Mouse (Mus musculus) gonadal fat pad, adult 2 months (tissue): ENCODE results near the gene Ddx20. TPM values are rescaled to one million over a fixed set of nuclear protein-coding genes. Genes with fewer than 3 reads are reported as not detected.
"Not testable (repeated sequence)": the region's sequence is repeated elsewhere in the genome, so short reads cannot be mapped to it uniquely, and the experiment has no call there.

Experiments used
- DNase-seq: peaks from one replicate; pipeline ENCODE4 v3.0.0-alpha.2; 2012; ENCODE audit warnings: low read depth
- polyA plus RNA-seq: library from polyadenylated mRNA; depleted of rRNA; stranded (reverse); fragments of >200 nt; gene quantifications from 2 replicates; pipeline ENCODE4 v1.2.3, GENCODE M21; 2012

Ddx20 gene
- polyA plus RNA-seq, 1 experiment: 7.8 TPM

GRCm38 (mm10) chr3:105705061-105705549 is 17.7 kb upstream of the Ddx20 start:
- DNase-seq: no peak

GRCm38 (mm10) chr3:105704031-105705008 is 16.9 kb upstream of the Ddx20 start, which contains the start of gene Inka2:
Inka2 (plus strand) TSS chr3:105704599.
- DNase-seq: no peak

- no peak for DNase-seq
Measured at GRCm38 (mm10) chr3:105703571-105703970, 16.2 kb upstream of the Ddx20 start.

- DNase-seq: no peak
Measured at GRCm38 (mm10) chr3:105701399-105701798, 14.0 kb upstream of the Ddx20 start.

- DNase-seq: not testable (repeated sequence)
Measured at GRCm38 (mm10) chr3:105700786-105701185, 13.4 kb upstream of the Ddx20 start.

- no peak for DNase-seq
Measured at GRCm38 (mm10) chr3:105699241-105699933, 12.0 kb upstream of the Ddx20 start.

GRCm38 (mm10) chr3:105698311-105698710 is 10.9 kb upstream of the Ddx20 start:
- no peak for DNase-seq

GRCm38 (mm10) chr3:105697148-105697441 is 9.7 kb upstream of the Ddx20 start:
- no peak for DNase-seq

GRCm38 (mm10) chr3:105696387-105697147 is 9.2 kb upstream of the Ddx20 start:
- no peak for DNase-seq

GRCm38 (mm10) chr3:105695476-105696386 is 8.4 kb upstream of the Ddx20 start:
- no peak for DNase-seq

- no peak for DNase-seq
Measured at GRCm38 (mm10) chr3:105693327-105694080, 6.1 kb upstream of the Ddx20 start.

- no peak for DNase-seq
Measured at GRCm38 (mm10) chr3:105688536-105688935, 1.2 kb upstream of the Ddx20 start.

GRCm38 (mm10) chr3:105686394-105687323 is 715 bp downstream of the Ddx20 start:
- DNase-seq: no peak

GRCm38 (mm10) chr3:105680346-105680745 is 7.0 kb downstream of the Ddx20 start:
- DNase-seq: no peak

- DNase-seq: no peak
Measured at GRCm38 (mm10) chr3:105675932-105676331, 11.4 kb downstream of the Ddx20 start.

- DNase-seq: no peak
Measured at GRCm38 (mm10) chr3:105674595-105675218, 12.7 kb downstream of the Ddx20 start.

- DNase-seq: no peak
Measured at GRCm38 (mm10) chr3:105670801-105671200, 16.6 kb downstream of the Ddx20 start.

GRCm38 (mm10) chr3:105669776-105670175 is 17.6 kb downstream of the Ddx20 start:
- DNase-seq: no peak

- no peak for DNase-seq
Measured at GRCm38 (mm10) chr3:105668161-105668560, 19.2 kb downstream of the Ddx20 start.
